16 mouse cellular contexts compared by ENCODE assay signal in the genomic region with DNA sequence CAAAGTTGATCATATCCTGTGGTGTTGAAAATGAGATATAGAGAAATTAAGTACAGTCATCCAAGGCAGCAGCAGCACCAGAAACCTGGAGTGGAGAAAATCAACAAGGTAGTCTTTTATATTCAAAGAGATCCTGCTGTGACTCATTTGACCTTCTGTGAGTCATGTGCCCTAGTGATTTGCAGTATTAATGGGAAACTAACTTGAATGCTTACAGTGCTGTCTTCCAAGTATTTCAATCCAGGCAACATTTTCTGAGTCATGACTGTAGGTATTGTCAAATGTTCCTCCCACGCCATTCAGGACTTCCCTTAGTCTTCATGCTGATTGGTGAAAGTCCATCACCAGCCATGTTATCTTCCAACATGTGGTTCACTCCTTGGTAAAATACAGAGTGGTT.
DNase-seq lines count a peak whose midpoint lies in the region; ATAC-seq lines count a peak whose summit lies in the region.
"Had no signal": no experiment of that assay in that cellular context is flagged by ENCODE, and none has a peak within 500 bp of the region (broad histone marks: within the 10 kb centered on the region; RNA-seq: fewer than 3 reads in every experiment).

No protein-coding gene starts in this region.

- peak; percentile 46 for ATAC-seq in inflammation-experienced regulatory T-cells, adult 6 months
- no peak for ATAC-seq in megakaryocyte-erythroid progenitor cell, adult 5-6 weeks (replicated peaks; ENCODE audit: low FRiP score, low TSS enrichment, poor library complexity, severe bottlenecking)
- no peak for ATAC-seq in granulocyte monocyte progenitor cell, adult 5-6 weeks (replicated peaks; ENCODE audit: poor library complexity, severe bottlenecking)
- ATAC-seq: liver, embryonic 12.5 days had no signal

- DNase-seq in 416B (ENCODE audit: low read depth) = peak; percentile 36
- peak; percentile 7 for DNase-seq in ES-CJ7 (ENCODE audit: low read depth, low spot score)
- DNase-seq in adrenal gland, adult 8-10 months = peak; percentile 11
- DNase-seq in thymus, adult 18-20 months = no peak
- DNase-seq: cerebellum, adult 2 months; cerebellum, postnatal 36 days; gastrocnemius, postnatal 14 days; heart, adult 2 months; kidney, postnatal 4 days; lung, adult 2 months; lung, postnatal 36 days; right cerebral cortex, postnatal 25 days had no signal

Comparison
In these comparisons a context has a peak if more than half of its experiments do, and no peak if none do; other contexts are left out.
1. DNase-seq: peak in 416B (single experiment), ES-CJ7 (single experiment) and adrenal gland, adult 8-10 months (single experiment); none in thymus, adult 18-20 months (0 of 2).